Mouse (Mus musculus) lung, adult 2 months (tissue): ENCODE data around the gene Rnf39. TPM values are rescaled to one million over a fixed set of nuclear protein-coding genes. Genes with fewer than 3 reads are reported as not detected.

Experiments used
- DNase-seq: peaks from one replicate; pipeline ENCODE4 v3.0.0; 2022
- H3K4me1 ChIP-seq: fragments of 200-500 bp; 2 replicates; pipeline ENCODE4 v1.6.1; 2011; ENCODE audit warnings: low read length; ENCODE audit not compliant: control insufficient read depth, insufficient read depth
- H3K4me3 ChIP-seq: fragments of 200-500 bp; replicated peaks from 2 replicates; pipeline ENCODE3; 2011; ENCODE audit warnings: low read depth, mild to moderate bottlenecking, control low read depth, low read length; ENCODE audit errors: extremely low read depth
- CTCF ChIP-seq: fragments of 200-500 bp; IDR thresholded peaks from 2 replicates; pipeline ENCODE4 v1.5.1; 2011; ENCODE audit warnings: mild to moderate bottlenecking, low read length, control low read depth; ENCODE audit not compliant: insufficient read depth
- POLR2A ChIP-seq: fragments of 200-500 bp; IDR thresholded peaks from 2 replicates; pipeline ENCODE4 v1.6.1; 2011; ENCODE audit warnings: low read depth, mild to moderate bottlenecking, control low read depth, low read length, borderline replicate concordance; ENCODE audit errors: extremely low read depth
- WGBS: fragments of 180-500 bp; shearing (Covaris S2); methylation state at CpG from one replicate; pipeline ENCODE4 v1.1.7; 2018; 5-methylcytosine and 5-hydroxymethylcytosine counted together
- polyA plus RNA-seq: library from polyadenylated mRNA; depleted of rRNA; stranded (reverse); fragments of >200 nt; gene quantifications from 2 replicates; pipeline ENCODE4 v1.2.3, GENCODE M21; 2012; rRNA removed

Rnf39 gene
- 34.4 and 42.1 TPM in 2 replicates for polyA plus RNA-seq

- peak within 1 kb of the TSS; percentile 51 for H3K4me3 ChIP-seq
- TF ChIP-seq CTCF: no peak
- peak; percentile 82; the same call in 1 of the 2 replicates for TF ChIP-seq POLR2A
- WGBS: 2% methylated on average over 58 of the region's 59 CpGs
- no peak for DNase-seq
- H3K4me1 ChIP-seq: no peaks in the 10 kb centered on the region
Observed at GRCm38 (mm10) chr17:36942791-36943471, at the start of gene Rnf39. Gene Rnf39 (plus strand): TSS chr17:36942918.

- Histone ChIP-seq H3K4me3 (no peak overlapping the region), H3K4me1 (no peaks in the 10 kb centered on the region)
- DNase-seq: no peak
- WGBS: 35% methylated on average over 5 of the region's 5 CpGs
- TF ChIP-seq CTCF: no peak
- no peak for TF ChIP-seq POLR2A
Observed at GRCm38 (mm10) chr17:36893387-36893786, 49.3 kb upstream of the Rnf39 start.

DNA sequence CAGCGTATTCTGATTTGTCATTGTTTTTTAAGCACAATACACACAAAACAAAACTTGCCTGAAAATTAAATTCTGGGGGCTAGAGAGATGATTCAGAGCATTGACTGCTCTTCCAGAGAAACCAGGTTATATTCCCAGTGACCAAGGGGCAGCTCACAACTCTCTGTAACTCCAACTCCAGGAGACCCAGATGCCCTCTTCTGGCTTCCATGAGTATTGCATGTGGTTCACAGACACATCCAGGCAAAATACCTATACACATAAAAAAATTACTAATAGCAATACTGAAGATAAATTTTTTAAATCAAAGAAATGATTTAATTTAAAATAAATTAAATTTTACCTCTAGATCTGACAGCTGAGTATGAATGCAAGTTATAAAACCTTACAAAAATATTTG is 46.1 kb upstream of the Rnf39 start:
- 75% methylated on average over 1 of the region's 1 CpGs for WGBS
- Histone ChIP-seq H3K4me1 (no peaks in the 10 kb centered on the region), H3K4me3 (no peak overlapping the region)
- DNase-seq: peak; percentile 20
- TF ChIP-seq POLR2A: no peak
- TF ChIP-seq CTCF: peak; percentile 30; the same call in 1 of the 2 replicates

GRCm38 (mm10) chr17:36897065-36897464 is 45.7 kb upstream of the Rnf39 start:
- no peaks in the 10 kb centered on the region for H3K4me1 ChIP-seq
- TF ChIP-seq POLR2A (no peak), CTCF (no peak)
- H3K4me3 ChIP-seq: no peak overlapping the region
- no peak for DNase-seq

- WGBS: 69% methylated on average over 6 of the region's 6 CpGs
- H3K4me1 ChIP-seq: no peaks in the 10 kb centered on the region
- no peak for DNase-seq
- H3K4me3 ChIP-seq: no peak within 1 kb of the TSS
- TF ChIP-seq POLR2A (no peak), CTCF (no peak)
Observed at GRCm38 (mm10) chr17:36897552-36898205, 45.0 kb upstream of the Rnf39 start, which contains the start of gene Trim31. Gene Trim31 (plus strand): TSS chr17:36898118.

GRCm38 (mm10) chr17:36899376-36899775 is 43.3 kb upstream of the Rnf39 start:
- H3K4me1 ChIP-seq: no peaks in the 10 kb centered on the region
- DNase-seq: no peak
- no peak overlapping the region for H3K4me3 ChIP-seq
- TF ChIP-seq POLR2A (no peak), CTCF (no peak)
- WGBS: 74% methylated on average over 4 of the region's 4 CpGs

- H3K4me1 ChIP-seq: no peaks in the 10 kb centered on the region
- no peak overlapping the region for H3K4me3 ChIP-seq
- 83% methylated on average over 5 of the region's 5 CpGs for WGBS
- no peak for DNase-seq
- no peak for TF ChIP-seq CTCF
- TF ChIP-seq POLR2A: no peak
Observed at GRCm38 (mm10) chr17:36900001-36900400, 42.7 kb upstream of the Rnf39 start.

DNA sequence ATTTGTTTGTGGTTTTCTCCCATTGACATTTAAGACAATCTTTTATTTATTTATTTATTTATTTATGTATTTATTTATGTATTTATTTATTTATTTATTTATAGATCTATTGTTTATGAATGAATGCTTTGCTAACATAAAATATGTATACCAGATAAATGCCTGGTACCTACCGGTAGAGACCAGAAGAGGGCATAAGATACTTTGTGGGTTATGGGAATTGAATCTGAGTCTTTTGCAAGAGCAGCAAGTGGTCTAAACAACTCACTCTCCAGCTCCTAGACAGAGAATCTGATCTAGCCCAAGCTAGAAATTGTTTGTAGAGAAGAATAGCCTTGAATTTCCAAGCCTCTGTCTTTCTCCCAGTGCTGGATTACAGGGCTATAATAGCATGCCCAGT is 42.0 kb upstream of the Rnf39 start:
- Histone ChIP-seq H3K4me3 (no peak overlapping the region), H3K4me1 (no peaks in the 10 kb centered on the region)
- WGBS: 33% methylated on average over 1 of the region's 1 CpGs
- DNase-seq: no peak
- no peak for TF ChIP-seq CTCF
- TF ChIP-seq POLR2A: no peak

DNA sequence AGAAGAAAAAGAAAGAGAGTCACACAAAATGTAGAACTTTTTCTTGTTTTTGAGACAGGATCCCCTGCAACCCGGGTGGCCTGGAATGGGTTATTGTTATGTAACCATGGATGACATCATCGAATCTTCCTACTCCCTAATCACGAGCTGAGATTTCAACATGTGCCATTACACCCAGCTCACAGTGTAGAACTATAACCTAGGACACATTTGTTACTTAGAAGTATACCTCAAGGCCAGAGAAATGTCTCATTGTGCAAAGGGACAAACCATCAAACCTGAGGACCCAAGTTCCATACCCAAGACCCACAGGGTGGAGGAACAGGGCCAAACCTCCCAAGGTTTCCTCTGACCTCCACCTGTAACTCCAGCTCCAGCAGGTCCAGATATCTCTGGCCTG is 39.1 kb upstream of the Rnf39 start:
- no peak overlapping the region for H3K4me3 ChIP-seq
- TF ChIP-seq CTCF: no peak
- no peak for TF ChIP-seq POLR2A
- 37% methylated on average over 3 of the region's 3 CpGs for WGBS
- DNase-seq: no peak
- H3K4me1 ChIP-seq: no peaks in the 10 kb centered on the region

- no peaks in the 10 kb centered on the region for H3K4me1 ChIP-seq
- no peak for DNase-seq
- no peak overlapping the region for H3K4me3 ChIP-seq
- WGBS: 40% methylated on average over 1 of the region's 1 CpGs
- no peak for TF ChIP-seq POLR2A
- no peak for TF ChIP-seq CTCF
Observed at GRCm38 (mm10) chr17:36908235-36908634, 34.5 kb upstream of the Rnf39 start.

DNA sequence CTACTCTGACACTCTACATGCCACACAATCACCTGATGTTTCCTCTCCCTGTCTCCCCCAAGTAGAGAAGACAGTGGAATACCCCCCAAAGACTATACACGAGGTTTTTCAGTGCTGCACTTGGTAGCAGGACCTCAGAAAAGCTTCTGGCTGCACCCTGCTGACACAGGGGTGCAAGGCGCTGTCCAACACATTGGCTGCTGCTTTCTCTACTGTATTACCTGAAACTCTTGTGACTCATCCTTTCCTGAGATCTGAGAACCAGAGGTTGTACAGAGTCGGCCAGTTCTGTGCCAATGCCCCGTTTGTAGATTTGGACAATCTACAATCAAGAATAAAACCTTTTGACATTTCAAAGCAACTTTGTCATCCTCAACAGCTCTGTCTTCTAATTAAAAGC is 32.9 kb upstream of the Rnf39 start:
- WGBS: 39% methylated on average over 4 of the region's 4 CpGs
- H3K4me3 ChIP-seq: no peak overlapping the region

More for the DNA sequence above, 32.9 kb upstream of the Rnf39 start:
- DNase-seq: no peak
- TF ChIP-seq POLR2A (no peak), CTCF (no peak)
- H3K4me1 ChIP-seq: no peaks in the 10 kb centered on the region
